Mouse (Mus musculus) myocyte (in vitro differentiated cells): ENCODE data around the gene Amot. TPM values are rescaled to one million over a fixed set of nuclear protein-coding genes. Genes with fewer than 3 reads are reported as not detected.

ENCODE experiments used
- H3K27me3 ChIP-seq: one replicate; pipeline ENCODE4 v1.6.1; 2011; ENCODE audit not compliant: control insufficient read depth, insufficient read depth, insufficient read length
- H3K36me3 ChIP-seq: one replicate; pipeline ENCODE4 v1.6.1; 2011; ENCODE audit not compliant: control insufficient read depth, insufficient read depth
- H3K4me2 ChIP-seq: one replicate; pipeline ENCODE4 v1.6.1; 2011; ENCODE audit warnings: low read depth, control low read depth
- H3K4me3 ChIP-seq: one replicate; pipeline ENCODE4 v1.5.1; 2011; ENCODE audit warnings: mild to moderate bottlenecking, control low read depth, moderate library complexity
- H3K79me2 ChIP-seq: one replicate; pipeline ENCODE4 v1.6.1; 2011; ENCODE audit not compliant: control insufficient read depth, insufficient read depth
- H3ac ChIP-seq: one replicate; pipeline ENCODE4 v1.6.1; 2011; ENCODE audit not compliant: control insufficient read depth, insufficient read length
- CEBPB ChIP-seq: IDR thresholded peaks from 2 replicates; pipeline ENCODE4 v1.6.1; 2011; ENCODE audit warnings: mild to moderate bottlenecking, moderate library complexity; ENCODE audit not compliant: poor library complexity, insufficient read depth, severe bottlenecking
- E2F4 ChIP-seq: IDR thresholded peaks from one replicate; pipeline ENCODE4 v1.6.1; 2011; ENCODE audit warnings: mild to moderate bottlenecking, control low read depth, moderate library complexity; ENCODE audit not compliant: insufficient read depth
- MAX ChIP-seq: IDR thresholded peaks from one replicate; pipeline ENCODE4 v1.6.1; 2011; ENCODE audit warnings: low read depth, mild to moderate bottlenecking, control low read depth
- MYOD1 ChIP-seq, 3 experiments: IDR thresholded peaks; one replicate each; pipeline ENCODE4 v1.6.1; 2011; ENCODE audit warnings: control low read depth in 2 of 3, low read depth in 2 of 3, mild to moderate bottlenecking in 2 of 3, moderate library complexity in 1 of 3; ENCODE audit not compliant: insufficient read length in 2 of 3, control insufficient read depth in 1 of 3
- MYOG ChIP-seq, 3 experiments: IDR thresholded peaks; one replicate each; pipeline ENCODE4 v1.6.1; 2011; ENCODE audit warnings: control low read depth in 2 of 3, low read depth in 2 of 3, mild to moderate bottlenecking in 2 of 3; ENCODE audit not compliant: insufficient read length in 2 of 3, control insufficient read depth in 1 of 3, insufficient read depth in 1 of 3
- POLR2A ChIP-seq: IDR thresholded peaks from one replicate; pipeline ENCODE4 v1.6.1; 2011; ENCODE audit warnings: low read depth, mild to moderate bottlenecking, control low read depth, moderate library complexity; ENCODE audit not compliant: insufficient read length
- POLR2AphosphoS2 ChIP-seq: IDR thresholded peaks from one replicate; pipeline ENCODE4 v1.6.1; 2011; ENCODE audit warnings: low read depth, control low read depth; ENCODE audit not compliant: insufficient read length
- REST ChIP-seq: IDR thresholded peaks from one replicate; pipeline ENCODE4 v1.6.1; 2011; ENCODE audit warnings: mild to moderate bottlenecking, control low read depth, moderate library complexity; ENCODE audit not compliant: insufficient read depth, insufficient read length
- SRF ChIP-seq: IDR thresholded peaks from one replicate; pipeline ENCODE4 v1.6.1; 2011; ENCODE audit warnings: low read depth; ENCODE audit not compliant: control insufficient read depth, insufficient read length
- TCF12 ChIP-seq: IDR thresholded peaks from one replicate; pipeline ENCODE4 v1.6.1; 2011; ENCODE audit warnings: mild to moderate bottlenecking, control low read depth; ENCODE audit not compliant: poor library complexity, insufficient read depth, severe bottlenecking
- TCF3 ChIP-seq: IDR thresholded peaks from one replicate; pipeline ENCODE4 v1.6.1; 2011; ENCODE audit warnings: low read depth, control low read depth; ENCODE audit not compliant: insufficient read length
- USF1 ChIP-seq: IDR thresholded peaks from one replicate; pipeline ENCODE4 v1.6.1; 2011; ENCODE audit warnings: low read depth, mild to moderate bottlenecking, control low read depth, moderate library complexity
- polyA plus RNA-seq: library from polyadenylated mRNA; unstranded; fragments of >200 nt; fragmentation: generic; extraction: Trizol; gene quantifications from one replicate; pipeline ENCODE4 v1.2.1, GENCODE M21; 2012; ENCODE audit warnings: missing spikeins

Gene Amot
- polyA plus RNA-seq, 1 experiment = 5.7 TPM

DNA sequence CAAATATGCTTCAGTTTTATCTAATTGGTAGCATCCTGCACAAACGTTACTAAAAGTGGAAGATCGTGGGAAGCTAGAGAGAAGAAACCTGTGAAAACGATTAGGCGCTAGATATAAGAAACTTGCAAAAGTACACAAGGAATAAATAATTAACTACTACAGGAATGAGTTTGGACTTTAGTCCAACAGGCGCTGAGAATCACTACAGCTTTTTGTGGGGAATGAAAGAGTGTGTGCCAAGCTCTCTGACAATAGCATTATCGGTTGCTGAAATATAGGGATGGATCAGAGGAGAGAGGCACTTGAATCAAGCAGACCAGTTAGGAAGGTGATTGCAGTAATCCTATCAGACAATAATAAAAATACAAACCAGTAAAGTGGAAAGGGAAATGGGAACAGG lies 49.4 kb downstream of the Amot start:
- TF ChIP-seq MYOG (IDR thresholded peaks at IDR 0.05; ENCODE audit: control insufficient read depth in 1 of 3, insufficient read depth in 1 of 3, insufficient read length in 2 of 3, low read depth in 2 of 3) (no peak), MAX (no peak), TCF3 (no peak), CEBPB (no peak), POLR2A (no peak), REST (no peak), E2F4 (no peak), SRF (no peak), MYOD1 (IDR thresholded peaks at IDR 0.05; ENCODE audit: control insufficient read depth in 1 of 3, insufficient read length in 2 of 3, low read depth in 2 of 3) (no peak), POLR2AphosphoS2 (no peak), USF1 (no peak), TCF12 (no peak)
- peaks cover 10% of the 10 kb centered on the region for H3K36me3 ChIP-seq
- no peaks in the 10 kb centered on the region for H3K27me3 ChIP-seq
- no peak overlapping the region for H3K4me3 ChIP-seq
- H3K4me2 ChIP-seq = no peak overlapping the region
- H3K79me2 ChIP-seq = no peaks in the 10 kb centered on the region
- no peak overlapping the region for H3ac ChIP-seq

DNA sequence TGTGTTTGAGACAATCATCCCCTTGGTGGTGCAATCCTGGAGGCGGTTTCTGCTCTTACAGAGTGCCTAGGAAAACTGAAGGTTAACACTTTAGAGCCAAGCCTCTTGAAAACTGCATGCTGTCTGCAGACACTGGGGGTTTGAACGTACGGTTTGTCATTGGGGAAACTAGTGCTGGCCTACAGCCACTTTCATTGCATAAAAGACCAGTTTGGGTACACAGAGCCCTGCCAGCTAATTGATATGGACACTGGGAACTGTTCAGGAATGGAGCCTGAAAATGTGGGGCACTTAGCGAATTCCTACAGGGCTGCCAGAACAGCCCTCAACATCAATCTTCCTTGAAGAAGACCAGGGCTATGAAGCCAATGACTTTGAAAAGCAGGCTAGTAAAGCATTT lies 50.2 kb downstream of the Amot start:
- TF ChIP-seq POLR2AphosphoS2 = no peak
- no peak for TF ChIP-seq TCF3
- TF ChIP-seq POLR2A = no peak
- TF ChIP-seq MYOD1 (IDR thresholded peaks at IDR 0.05; ENCODE audit: control insufficient read depth in 1 of 3, insufficient read length in 2 of 3, low read depth in 2 of 3) = no peak
- TF ChIP-seq SRF = no peak
- TF ChIP-seq MAX = no peak
- TF ChIP-seq MYOG (IDR thresholded peaks at IDR 0.05; ENCODE audit: control insufficient read depth in 1 of 3, insufficient read depth in 1 of 3, insufficient read length in 2 of 3, low read depth in 2 of 3) = no peak
- TF ChIP-seq REST = no peak
- TF ChIP-seq TCF12 = no peak
- no peak for TF ChIP-seq USF1
- H3K4me3 ChIP-seq = no peak overlapping the region
- H3K4me2 ChIP-seq = no peak overlapping the region
- H3ac ChIP-seq = no peak overlapping the region
- peaks cover 10% of the 10 kb centered on the region for H3K36me3 ChIP-seq
- H3K27me3 ChIP-seq = no peaks in the 10 kb centered on the region
- H3K79me2 ChIP-seq = no peaks in the 10 kb centered on the region

GRCm38 (mm10) chrX:145441526-145441925 lies 63.5 kb downstream of the Amot start:
- TF ChIP-seq USF1 = no peak
- TF ChIP-seq POLR2A = no peak
- H3K79me2 ChIP-seq = no peaks in the 10 kb centered on the region

DNA sequence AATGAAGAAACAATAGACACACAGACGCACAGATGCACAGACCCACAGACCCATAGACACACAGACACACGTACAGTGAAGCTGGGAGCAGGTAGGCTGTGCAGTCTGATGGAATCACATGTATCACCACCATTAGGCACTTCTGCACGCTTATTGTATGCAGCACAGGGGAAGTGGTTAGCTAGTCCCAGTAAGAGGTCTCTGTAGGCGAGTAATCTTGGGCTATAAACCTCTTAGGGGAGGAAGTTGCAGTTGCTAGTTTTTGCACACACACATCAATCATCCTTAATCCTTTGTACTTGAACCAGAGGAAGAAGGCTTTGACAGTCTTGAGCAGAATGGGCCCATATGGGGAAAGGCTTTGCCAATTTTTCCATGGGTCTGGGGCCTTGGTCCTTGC lies 71.3 kb downstream of the Amot start:
- no peaks in the 10 kb centered on the region for H3K79me2 ChIP-seq
- H3K4me2 ChIP-seq = no peak overlapping the region

More at GRCm38 (mm10) chrX:145441526-145441925, 63.5 kb downstream of the Amot start:
- Histone ChIP-seq H3K27me3 (no peaks in the 10 kb centered on the region), H3ac (no peak overlapping the region), H3K4me2 (no peak overlapping the region), H3K36me3 (no peaks in the 10 kb centered on the region), H3K4me3 (no peak overlapping the region)

DNA sequence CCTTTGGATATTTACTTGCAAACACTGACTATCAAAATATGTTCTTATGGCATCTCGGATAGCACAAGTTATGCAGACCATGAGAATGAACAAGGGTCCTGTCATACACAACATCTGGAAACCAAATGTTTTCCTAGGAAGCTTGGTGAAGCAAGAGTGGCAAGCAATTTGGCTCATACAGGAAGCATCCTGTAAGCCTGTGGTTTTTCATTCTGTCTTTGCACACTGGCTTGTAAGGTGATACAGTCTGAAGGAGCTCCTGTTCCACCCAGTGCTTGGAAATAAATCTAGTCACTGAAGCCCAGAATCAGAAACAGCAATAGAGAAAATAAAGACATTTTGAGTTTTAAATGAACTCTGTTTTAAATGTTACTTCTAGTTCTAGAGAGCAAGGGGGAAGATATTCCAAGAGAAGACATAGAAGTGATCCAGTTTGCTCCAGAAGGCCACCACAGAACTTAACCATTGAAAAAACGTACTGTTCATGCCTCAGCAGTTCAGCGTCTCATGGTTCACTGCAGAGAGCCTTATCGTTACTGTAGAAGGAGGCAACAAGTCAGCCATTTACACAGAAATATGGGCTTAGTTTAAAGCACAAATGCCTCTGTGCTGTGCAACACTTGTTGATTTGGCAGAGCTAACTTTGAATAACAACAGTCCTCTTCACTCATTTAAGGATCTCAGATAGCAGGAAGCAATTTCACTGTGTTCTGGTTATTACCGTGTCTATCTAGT lies 74.0 kb downstream of the Amot start:
- Histone ChIP-seq H3K4me3 (no peak overlapping the region), H3ac (no peak overlapping the region)
- TF ChIP-seq CEBPB (0 out of 2 replicates have a peak, but pooled peaks have one; percentile 23), TCF3 (no peak)

More for the DNA sequence above, 71.3 kb downstream of the Amot start:
- no peak overlapping the region for H3K4me3 ChIP-seq
- H3K36me3 ChIP-seq = no peaks in the 10 kb centered on the region
- TF ChIP-seq POLR2A (no peak), E2F4 (no peak), CEBPB (no peak), MYOG (IDR thresholded peaks at IDR 0.05; ENCODE audit: control insufficient read depth in 1 of 3, insufficient read depth in 1 of 3, insufficient read length in 2 of 3, low read depth in 2 of 3) (no peak), MYOD1 (IDR thresholded peaks at IDR 0.05; ENCODE audit: control insufficient read depth in 1 of 3, insufficient read length in 2 of 3, low read depth in 2 of 3) (no peak), POLR2AphosphoS2 (no peak), USF1 (no peak), REST (no peak)
- no peaks in the 10 kb centered on the region for H3K27me3 ChIP-seq
- no peak overlapping the region for H3ac ChIP-seq

More for the DNA sequence above, 74.0 kb downstream of the Amot start:
- no peaks in the 10 kb centered on the region for H3K79me2 ChIP-seq
- H3K27me3 ChIP-seq = no peaks in the 10 kb centered on the region
- peak overlapping the region; percentile 14 for H3K4me2 ChIP-seq
- no peaks in the 10 kb centered on the region for H3K36me3 ChIP-seq
